Mouse (Mus musculus) heart, postnatal 10 days (tissue): ENCODE data around the gene Tbc1d1. TPM values are rescaled to one million over a fixed set of nuclear protein-coding genes. Genes with fewer than 3 reads are reported as not detected.

ENCODE experiments used
- microRNA-seq, 2 experiments: library from miRNA; unstranded; fragments of <30 nt; microRNA quantifications; one replicate each; pipeline ENCODE4 v1.2.0; 2022
- total RNA-seq, 2 experiments: library from RNA; stranded (reverse); gene quantifications; 2 replicates each; pipeline ENCODE4 v1.2.3; 2021

The Tbc1d1 gene
- total RNA-seq, 2 experiments from 2014 or later = 33.3 to 41.1 TPM

Small RNA genes within 50 kb of the gene (microRNA-seq; reads per million reads assigned to microRNA genes)
- 0 reads per million in 2 experiments for gene Gm22395

Other genes starting within 250 kb of the Tbc1d1 start
- gene Rell1, start 187.4 kb upstream of the Tbc1d1 start, total RNA-seq = 10 to 100 TPM; 17.6 to 19.8 TPM
- gene Pgm2, start 63.4 kb upstream of the Tbc1d1 start, total RNA-seq = 10 to 100 TPM; 12.1 to 12.6 TPM